Comparison of ENCODE assay signal across 26 mouse cellular contexts in genomic region chr16:89704316-89704715, GRCm38 (mm10).
DNase-seq lines count a peak whose midpoint lies in the region; ATAC-seq lines count a peak whose summit lies in the region.
"Had no signal": no experiment of that assay in that cellular context is flagged by ENCODE, and none has a peak within 500 bp of the region (broad histone marks: within the 10 kb centered on the region; RNA-seq: fewer than 3 reads in every experiment).

No protein-coding gene starts in this region.

- DNase-seq in adrenal gland, adult 2 months = peak; percentile 2
- DNase-seq in adrenal gland, postnatal 36 days = no peak
- peak; percentile 71 for DNase-seq in heart, adult 11 months
- no peak for DNase-seq in heart, postnatal 25 days (ENCODE audit: low spot score)
- peak; percentile 65 for DNase-seq in midbrain, embryonic 11.5 days (ENCODE audit: low spot score, missing footprints)
- DNase-seq in spleen, postnatal 10 days (ENCODE audit: low spot score in 2 of 2) = no peak
- DNase-seq: adrenal gland, postnatal 10 days; adrenal gland, postnatal 25 days; B cell, adult 2 months; cerebellum, adult 11-12 months; cerebellum, adult 2 months; cerebellum, adult 9-10 months; cerebellum, postnatal 10 days; cerebellum, postnatal 25 days; embryo, embryonic 11 days; forebrain, postnatal 0 days had no signal

- H3K9me3 ChIP-seq in midbrain, embryonic 11.5 days (ENCODE audit: control insufficient read depth, low read length) = no peaks in the 10 kb centered on the region
- H3K9me3 ChIP-seq in midbrain, embryonic 15.5 days = no peaks in the 10 kb centered on the region
- H3K9me3 ChIP-seq: embryonic facial prominence, embryonic 12.5 days; forebrain, embryonic 15.5 days had no signal

- no peaks in the 10 kb centered on the region for H3K27me3 ChIP-seq in midbrain, embryonic 11.5 days (ENCODE audit: control insufficient read depth, insufficient read depth, low read length)
- no peaks in the 10 kb centered on the region for H3K27me3 ChIP-seq in midbrain, embryonic 15.5 days (replicated peaks)
- H3K27me3 ChIP-seq: CH12.LX; embryonic facial prominence, embryonic 12.5 days; forebrain, embryonic 13.5 days; forebrain, embryonic 15.5 days had no signal

- no peak overlapping the region for H3K27ac ChIP-seq in midbrain, embryonic 11.5 days (ENCODE audit: low read depth, low read length)
- no peak overlapping the region for H3K27ac ChIP-seq in midbrain, embryonic 15.5 days
- H3K27ac ChIP-seq: embryonic facial prominence, embryonic 10.5 days; embryonic facial prominence, embryonic 12.5 days; forebrain, embryonic 13.5 days; forebrain, embryonic 15.5 days had no signal

- no peak overlapping the region for H3K4me3 ChIP-seq in midbrain, embryonic 11.5 days (ENCODE audit: low read depth, low read length)
- no peak overlapping the region for H3K4me3 ChIP-seq in midbrain, embryonic 15.5 days
- H3K4me3 ChIP-seq: embryonic facial prominence, embryonic 10.5 days; embryonic facial prominence, embryonic 12.5 days; forebrain, embryonic 13.5 days; forebrain, embryonic 15.5 days had no signal

- no peak overlapping the region for H3K9ac ChIP-seq in midbrain, embryonic 11.5 days (ENCODE audit: low read length)
- no peak overlapping the region for H3K9ac ChIP-seq in midbrain, embryonic 15.5 days
- H3K9ac ChIP-seq: embryonic facial prominence, embryonic 12.5 days; forebrain, embryonic 13.5 days; forebrain, embryonic 15.5 days; forebrain, postnatal 0 days had no signal

- no peak overlapping the region for H3K4me2 ChIP-seq in midbrain, embryonic 11.5 days
- no peak overlapping the region for H3K4me2 ChIP-seq in midbrain, embryonic 15.5 days
- H3K4me2 ChIP-seq: embryonic facial prominence, embryonic 12.5 days; forebrain, embryonic 13.5 days; forebrain, embryonic 15.5 days had no signal

- ATAC-seq in midbrain, embryonic 11.5 days (ENCODE audit: low FRiP score) = no peak
- no peak for ATAC-seq in midbrain, embryonic 15.5 days (replicated peaks)
- ATAC-seq: activated CD4-positive, CD25-positive, alpha-beta regulatory T cell, adult 4 months; CD4-positive, CD25-positive, alpha-beta regulatory T cell, adult 4 months; forebrain, embryonic 13.5 days; forebrain, embryonic 15.5 days; forebrain, postnatal 0 days; Patski had no signal

- 85% methylated on average over 6 of the region's 6 CpGs for WGBS in midbrain, embryonic 11.5 days
- WGBS in midbrain, embryonic 15.5 days = 88% methylated on average over 6 of the region's 6 CpGs

- no peaks in the 10 kb centered on the region for H3K36me3 ChIP-seq in midbrain, embryonic 11.5 days (ENCODE audit: control insufficient read depth, insufficient read depth, low read length)
- H3K36me3 ChIP-seq in midbrain, embryonic 15.5 days (replicated peaks) = no peaks in the 10 kb centered on the region
- H3K36me3 ChIP-seq: embryonic facial prominence, embryonic 10.5 days; embryonic facial prominence, embryonic 12.5 days; forebrain, embryonic 15.5 days; G1E had no signal

- intact Hi-C loops in heart, postnatal 25 days (cut with DNase I) = no loop called here

- H3K4me1 ChIP-seq in midbrain, embryonic 11.5 days (ENCODE audit: control insufficient read depth, insufficient read depth, low read length) = peaks cover 6% of the 10 kb centered on the region; the same call in 1 of the 2 replicates
- H3K4me1 ChIP-seq in midbrain, embryonic 15.5 days = no peaks in the 10 kb centered on the region
- H3K4me1 ChIP-seq: forebrain, embryonic 13.5 days; forebrain, embryonic 15.5 days had no signal

Comparison
In these comparisons a context has a peak if more than half of its experiments do, and no peak if none do; other contexts are left out.
1. DNase-seq: peak in adrenal gland, adult 2 months (single experiment), heart, adult 11 months (single experiment) and midbrain, embryonic 11.5 days (single experiment); none in adrenal gland, postnatal 36 days (0 of 2), heart, postnatal 25 days (single experiment) and spleen, postnatal 10 days (0 of 2).